Mouse (Mus musculus): ENCODE results near the gene Hk3.

The Hk3 gene

DNA sequence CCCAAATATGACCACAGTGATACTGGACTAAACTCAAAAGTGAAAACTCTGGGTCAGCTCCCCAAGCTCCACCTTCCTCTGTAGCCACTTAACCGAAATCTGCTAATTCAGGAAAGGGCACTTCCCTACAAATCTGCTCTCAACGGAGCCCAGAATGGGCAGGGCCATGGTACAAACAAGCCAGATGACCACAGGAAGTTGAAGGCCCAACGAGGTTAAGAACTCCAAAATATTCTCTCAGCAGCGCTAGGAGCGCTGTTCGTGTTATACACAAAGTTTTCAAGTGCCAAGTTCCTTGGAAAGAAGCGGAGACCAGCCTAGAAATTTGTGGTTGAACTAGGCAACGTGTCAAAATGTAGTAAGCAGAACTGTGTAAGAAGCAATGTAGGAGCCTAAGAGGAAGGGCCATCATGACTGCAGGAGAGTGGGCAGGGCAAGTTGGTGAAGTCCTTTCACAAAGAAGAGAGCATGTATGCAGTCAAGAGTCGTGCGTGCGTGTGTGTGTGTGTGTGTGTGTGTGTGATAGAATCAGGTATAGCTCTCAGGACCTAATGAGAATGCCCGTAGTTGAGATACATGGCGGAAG is at the start of gene Hk3:
TSS of gene Hk3 (minus strand) at position 192 of the 586 bp plus-strand sequence.
- in situ Hi-C loops (cut with MboI) = no loop called here

DNA sequence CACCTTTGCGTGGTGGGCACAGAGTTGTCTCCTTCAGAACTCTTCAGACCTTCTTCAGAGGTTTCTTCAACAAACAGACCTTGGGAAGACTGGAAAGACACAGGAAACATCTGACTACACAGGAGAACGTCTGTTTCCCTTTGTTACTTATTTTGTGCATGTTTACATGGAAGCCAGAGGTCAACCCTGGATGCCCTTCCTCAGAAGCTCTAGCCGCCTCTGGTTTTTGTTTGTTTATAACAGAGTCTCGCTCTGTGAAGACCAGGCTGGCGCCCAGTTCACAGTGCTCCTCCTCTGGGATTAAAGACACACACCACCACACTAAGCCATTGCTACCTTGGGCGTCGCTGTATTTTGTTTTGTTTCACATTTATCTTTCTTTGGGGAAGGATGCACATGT is 48.5 kb upstream of the Hk3 start:
- in situ Hi-C loops (cut with MboI) = loop anchor here (10.0 kb wide), 1 partner anchor 265 kb away; no protein-coding TSS in a partner anchor

DNA sequence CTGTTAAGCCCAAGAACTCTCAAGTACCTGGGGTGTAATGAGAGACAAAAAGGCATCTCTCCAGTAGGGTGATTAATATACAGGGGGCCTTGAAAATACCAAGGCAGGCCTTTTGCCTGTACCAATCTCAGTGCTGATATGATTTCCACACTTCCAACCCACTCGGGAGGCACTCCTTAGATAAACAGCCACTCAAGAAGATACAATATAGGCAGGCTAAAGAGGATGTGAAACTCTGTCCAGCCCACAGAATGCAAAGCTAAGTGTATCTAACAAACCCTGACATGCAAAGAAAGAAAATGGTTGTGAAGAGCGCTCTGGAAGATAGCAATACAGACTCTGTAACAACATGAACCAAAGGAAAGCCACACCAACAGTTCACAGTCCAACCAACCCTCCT is 42.1 kb upstream of the Hk3 start:
- in situ Hi-C loops (cut with MboI) = loop anchor here (10.0 kb wide), 1 partner anchor 258 kb away; no protein-coding TSS in a partner anchor

DNA sequence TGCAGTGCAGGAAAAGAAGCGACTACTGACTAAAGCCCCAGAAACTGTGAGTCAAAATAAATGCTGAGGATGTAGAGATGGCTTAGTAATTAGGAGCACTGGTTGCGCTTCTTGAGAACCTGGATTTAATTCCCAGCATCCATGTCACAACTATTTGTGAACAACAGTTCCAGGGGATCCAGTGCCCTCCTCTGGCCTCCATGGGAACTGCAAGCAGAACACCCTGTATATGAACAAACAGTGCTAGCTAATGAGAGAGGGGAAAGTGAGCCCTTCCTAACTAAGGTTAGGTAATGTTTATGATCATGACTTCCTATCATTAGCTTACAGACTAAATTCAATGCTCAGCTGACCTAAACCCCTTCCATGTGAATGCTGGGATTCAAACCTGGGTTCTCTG is 36.9 kb upstream of the Hk3 start:
- in situ Hi-C loops (cut with MboI) = no loop called here

DNA sequence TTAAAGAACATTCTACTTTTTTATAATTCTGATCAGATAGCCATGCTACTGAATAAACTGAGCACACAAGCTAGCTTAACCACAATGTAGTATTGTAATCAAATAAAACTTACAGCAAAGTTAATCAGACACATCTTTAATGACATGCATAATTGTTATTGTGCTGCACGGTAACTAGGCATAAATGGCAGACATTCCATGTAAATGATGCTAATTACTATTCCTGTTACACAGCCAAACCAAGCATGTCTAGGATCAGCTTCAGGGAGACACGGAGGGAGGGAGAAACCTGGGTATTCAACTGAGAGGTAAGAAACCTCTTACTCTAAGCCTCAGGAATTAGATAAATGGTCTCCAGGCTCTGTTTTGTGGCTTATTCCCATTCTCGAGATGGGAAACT is 26.5 kb upstream of the Hk3 start:
- in situ Hi-C loops (cut with MboI) = no loop called here

DNA sequence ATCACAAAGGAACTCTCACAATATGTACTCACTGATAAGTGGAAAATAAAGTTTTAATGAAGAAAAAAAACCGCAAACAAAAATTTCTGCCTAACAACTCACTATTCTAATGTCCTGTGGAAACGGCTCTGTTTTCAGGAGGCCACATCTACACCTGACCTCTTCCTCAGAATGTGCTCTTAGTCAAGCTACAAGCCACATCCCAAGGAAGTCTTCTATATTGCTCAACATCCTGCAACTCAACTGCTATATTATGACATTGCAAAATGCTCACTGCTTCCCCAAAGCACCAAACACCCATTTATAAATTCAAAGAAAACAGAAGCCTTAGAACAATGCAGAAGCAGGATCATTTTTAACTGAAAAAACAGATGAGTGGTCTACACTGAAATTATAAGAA is 18.8 kb upstream of the Hk3 start:
- in situ Hi-C loops (cut with MboI) = no loop called here

DNA sequence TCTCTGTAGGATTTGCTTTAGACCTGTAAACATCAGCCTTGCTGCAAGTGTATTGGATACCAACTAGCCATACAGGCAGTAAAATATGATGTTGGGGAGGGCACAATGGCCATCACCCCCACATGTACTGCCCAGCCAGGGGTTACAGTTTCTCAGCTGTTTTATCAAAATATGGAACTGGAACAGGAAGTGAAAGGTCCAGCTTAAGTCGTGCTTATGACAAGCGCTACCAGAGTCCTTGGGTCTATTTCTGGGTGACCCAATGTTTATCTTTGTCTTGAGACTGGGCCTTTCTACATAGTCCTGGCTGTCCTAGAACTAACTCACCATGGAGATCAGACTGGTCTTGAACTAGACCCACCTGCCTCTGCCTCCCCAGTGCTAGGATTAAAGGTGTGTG is 3.0 kb upstream of the Hk3 start:
- in situ Hi-C loops (cut with MboI) = no loop called here

DNA sequence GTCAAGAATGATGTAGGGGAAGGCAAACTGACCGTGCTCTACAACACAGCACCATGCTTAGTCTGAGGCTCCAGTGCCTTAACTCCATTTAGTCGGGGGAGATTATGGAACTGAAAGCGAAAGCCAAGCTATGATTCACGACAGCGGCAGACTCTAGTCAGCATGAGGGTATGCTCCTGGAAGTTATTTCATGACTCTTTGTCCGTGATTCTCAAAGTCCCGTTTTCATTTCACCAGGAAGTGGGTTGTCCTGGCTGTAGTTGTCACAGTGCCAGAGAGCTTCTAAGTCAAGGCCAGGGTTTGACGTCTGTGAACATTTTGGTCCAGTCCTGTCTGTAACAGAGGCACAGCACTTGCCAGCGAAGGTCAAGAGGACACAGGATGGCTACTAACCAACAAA is 1.5 kb upstream of the Hk3 start:
- in situ Hi-C loops (cut with MboI) = no loop called here

DNA sequence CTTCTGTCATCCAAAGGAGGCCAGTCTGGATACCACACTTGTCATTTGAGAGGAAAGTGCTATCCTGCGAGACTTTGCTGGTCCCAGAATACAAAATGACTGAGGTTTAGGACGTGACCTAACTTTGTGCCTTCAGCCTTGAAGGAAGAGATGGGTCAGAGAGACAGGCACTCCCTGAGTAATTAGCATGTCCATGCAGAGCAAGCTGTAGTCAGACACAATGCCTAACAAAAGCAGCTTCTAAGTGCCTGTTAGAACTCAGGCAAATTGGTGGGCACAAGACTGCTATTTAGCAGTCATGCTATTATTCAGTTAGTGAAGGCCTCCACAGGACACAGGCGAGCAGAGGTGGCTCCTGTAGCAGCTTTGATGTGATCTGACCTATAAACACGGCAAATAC is 1.1 kb upstream of the Hk3 start:
- in situ Hi-C loops (cut with MboI) = no loop called here

DNA sequence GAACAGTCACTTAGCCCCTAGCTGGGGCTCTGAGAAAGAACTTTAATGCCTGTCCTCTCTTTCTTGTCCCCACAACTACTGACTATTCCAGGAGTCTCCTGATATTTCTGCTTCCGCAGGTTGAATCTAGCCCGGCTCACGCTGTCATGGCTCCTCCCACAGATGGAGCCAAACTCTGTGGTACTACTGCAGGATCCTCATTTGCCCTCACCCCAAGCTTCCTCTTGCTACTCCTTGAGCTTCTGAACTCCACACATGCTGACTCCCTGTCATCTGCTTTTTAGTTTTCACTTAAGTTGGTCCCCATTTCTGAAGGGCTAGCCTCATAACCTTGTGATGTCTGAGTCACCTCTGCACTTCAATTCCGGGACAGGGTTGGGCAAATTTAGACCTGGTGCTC is 1.1 kb downstream of the Hk3 start:
- in situ Hi-C loops (cut with MboI) = no loop called here

DNA sequence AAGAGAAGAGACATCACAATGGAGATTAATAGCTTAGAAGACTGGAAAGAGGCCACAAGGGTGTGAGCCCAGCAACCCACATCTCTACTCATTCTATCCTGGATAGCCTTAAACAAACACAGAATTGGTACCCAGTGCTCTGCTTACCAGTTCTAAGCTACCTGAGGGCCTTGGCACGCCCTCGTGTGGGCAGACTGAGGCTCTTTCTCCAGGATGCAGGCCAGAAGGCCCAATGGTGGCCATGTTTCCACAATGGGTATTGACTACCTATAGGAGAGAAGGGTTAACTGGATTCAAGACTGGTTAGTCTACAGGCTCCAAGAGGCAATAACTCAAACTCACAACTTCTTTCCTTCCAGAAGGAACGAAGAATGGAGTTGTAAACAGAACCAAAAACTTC is 2.0 kb downstream of the Hk3 start:
- in situ Hi-C loops (cut with MboI) = no loop called here

DNA sequence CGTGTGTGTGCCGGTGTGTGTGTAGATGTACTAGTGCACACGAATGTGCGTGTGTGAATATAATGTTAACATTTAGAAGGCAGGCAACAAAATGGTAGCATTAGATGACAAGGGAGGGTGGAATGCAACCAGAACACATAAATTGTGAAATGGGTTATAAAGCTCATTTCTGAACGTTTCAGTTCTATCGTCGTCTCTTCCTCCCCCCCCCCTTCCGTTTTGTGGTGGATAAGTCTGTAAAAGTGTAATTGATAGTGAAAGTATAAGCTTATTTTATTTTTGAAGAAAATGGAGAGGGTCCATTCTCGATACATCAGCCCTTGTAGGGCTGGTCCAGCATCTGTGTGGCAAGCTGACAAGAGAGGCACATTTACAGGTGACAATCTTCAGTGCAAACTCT is 2.5 kb downstream of the Hk3 start:
- in situ Hi-C loops (cut with MboI) = no loop called here

DNA sequence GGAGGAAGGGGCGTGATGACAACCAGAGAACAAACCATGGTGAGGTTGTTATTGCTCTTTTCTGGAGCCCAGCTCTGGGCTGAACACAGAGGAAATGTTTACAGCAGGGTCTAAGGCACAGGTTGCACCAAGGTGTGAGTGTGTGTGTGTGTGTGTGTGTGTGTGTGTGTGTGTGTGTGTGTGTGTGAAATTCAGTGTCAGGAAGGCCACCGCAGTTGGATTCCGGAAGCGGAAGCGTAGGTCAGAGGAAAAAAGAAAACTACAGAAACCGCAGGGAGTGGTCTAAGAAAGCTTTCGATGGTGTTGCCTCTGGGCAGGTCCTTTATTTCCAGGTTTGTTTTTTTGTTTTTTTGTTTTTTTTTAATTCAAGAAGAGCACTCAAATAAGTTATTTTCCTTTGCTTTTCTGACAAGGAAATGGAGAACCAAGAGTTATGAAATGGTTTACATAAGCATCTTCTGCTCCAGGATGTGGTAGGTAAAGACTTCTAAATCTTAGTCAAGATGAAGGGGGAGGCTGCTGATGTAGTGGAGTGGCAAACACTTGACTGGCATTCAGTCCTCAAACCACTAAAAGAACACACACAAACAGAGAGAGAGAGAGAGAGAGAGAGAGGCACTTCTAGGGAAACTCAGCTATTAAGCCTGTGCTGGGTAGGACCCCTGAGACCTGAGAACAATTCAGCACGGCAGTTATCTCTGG is 3.1 kb downstream of the Hk3 start:
- in situ Hi-C loops (cut with MboI) = no loop called here

DNA sequence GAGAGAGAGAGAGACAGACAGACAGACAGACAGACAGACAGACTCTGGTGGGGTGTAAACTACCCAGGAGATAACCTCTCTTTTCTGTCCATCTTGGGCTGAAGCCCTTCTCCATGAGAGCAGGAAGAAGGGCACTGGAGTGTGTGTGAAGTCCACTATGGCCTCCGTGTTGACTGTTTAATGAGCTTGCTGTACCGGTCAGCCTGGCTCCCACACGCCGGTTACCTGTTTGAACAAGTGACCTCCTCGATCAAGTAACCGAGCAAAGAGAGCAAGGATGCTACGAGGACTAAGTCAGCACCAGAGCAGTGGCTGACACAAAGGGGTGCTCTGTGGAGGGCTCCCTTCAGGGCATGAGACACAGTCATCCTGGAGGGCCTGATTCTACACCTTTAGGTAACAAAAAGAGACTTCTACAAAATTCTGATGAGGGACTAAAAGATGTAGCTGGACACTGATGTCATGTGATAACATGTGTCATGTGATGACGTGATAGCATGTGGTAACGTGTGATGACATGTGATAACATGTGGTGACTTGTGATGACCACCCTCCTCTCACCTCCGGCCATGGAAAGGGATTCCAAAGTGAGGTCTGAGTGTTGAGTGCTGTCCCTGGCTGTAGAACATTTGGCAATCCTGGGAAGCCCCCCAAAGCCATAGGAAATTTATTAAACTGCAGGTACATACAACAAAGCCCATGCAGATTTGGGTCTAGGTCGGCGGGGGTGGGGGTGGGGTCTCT is 3.9 kb downstream of the Hk3 start:
- in situ Hi-C loops (cut with MboI) = no loop called here

DNA sequence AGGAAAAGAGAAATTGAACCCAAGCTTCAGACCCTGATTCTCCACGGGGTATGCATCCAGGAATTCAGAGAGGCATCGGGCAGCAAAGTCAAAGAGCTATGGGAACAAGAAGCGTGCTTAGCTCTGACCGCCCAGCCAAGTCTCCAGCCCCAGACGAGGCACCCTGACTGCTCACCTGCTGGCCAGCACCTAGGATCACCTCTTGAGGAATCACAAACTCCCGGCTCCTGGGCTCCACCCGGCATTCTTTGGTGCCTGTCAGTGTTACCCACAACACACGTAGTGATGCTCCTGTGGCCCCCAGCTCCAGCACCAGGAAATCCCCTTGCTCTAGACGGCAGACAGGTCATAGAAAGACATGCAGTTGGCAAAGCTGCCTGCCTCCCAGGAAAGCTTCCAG is 6.7 kb downstream of the Hk3 start:
- in situ Hi-C loops (cut with MboI) = no loop called here

DNA sequence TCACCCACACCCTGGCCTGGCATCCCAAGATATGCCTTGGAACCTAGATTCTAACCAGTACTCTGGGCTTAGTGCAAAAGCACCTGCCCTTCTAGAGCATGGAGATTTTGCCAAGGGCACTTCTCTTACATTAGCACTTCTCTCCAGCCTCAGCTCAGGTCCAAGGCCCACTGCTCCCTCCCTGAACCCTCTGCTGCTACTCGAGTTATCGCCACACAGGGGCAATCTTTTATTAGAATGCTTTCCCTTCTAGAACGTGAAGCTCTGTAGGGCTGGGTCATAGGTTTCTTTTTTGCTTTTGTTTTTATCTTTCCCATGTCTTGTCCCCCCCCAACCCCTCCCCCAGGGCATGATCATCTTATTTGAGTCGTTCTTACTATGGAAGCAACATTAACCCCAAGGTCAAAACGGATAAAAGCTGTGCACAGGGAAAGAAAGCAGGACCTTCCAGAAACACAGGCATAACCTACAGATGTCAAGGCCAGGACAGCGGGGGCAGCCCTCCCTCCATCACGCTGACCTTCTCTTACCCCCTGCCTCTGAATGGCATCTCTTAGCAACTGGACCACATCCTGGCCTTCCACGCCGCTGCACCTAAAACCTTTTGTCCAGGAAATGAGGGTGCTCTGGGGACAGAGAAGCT is 7.4 kb downstream of the Hk3 start:
- in situ Hi-C loops (cut with MboI) = no loop called here

DNA sequence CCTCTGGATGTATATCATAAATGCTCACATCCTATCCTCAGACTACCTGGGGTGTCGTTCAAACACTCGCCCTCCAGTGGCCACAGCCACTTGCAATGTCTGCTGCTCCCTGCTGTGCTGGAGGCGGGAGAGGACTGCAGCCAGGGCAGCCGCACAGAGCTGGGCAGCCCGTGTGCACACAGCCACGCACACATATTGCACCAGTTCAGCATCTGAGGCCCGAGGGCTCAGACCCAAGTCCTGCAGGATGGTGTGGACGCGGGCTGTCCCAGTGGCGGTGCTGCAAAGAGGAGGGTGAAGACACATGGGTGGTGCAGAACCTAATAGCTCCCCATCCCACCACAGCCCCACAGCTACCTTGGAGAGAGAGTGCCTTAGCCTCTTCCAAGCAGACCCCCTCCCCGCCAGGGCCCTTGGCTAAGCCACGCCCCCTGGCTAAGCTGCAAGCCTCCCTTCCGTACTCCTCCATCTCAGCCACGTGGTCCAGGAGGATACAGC is 9.2 kb downstream of the Hk3 start:
- in situ Hi-C loops (cut with MboI) = no loop called here

DNA sequence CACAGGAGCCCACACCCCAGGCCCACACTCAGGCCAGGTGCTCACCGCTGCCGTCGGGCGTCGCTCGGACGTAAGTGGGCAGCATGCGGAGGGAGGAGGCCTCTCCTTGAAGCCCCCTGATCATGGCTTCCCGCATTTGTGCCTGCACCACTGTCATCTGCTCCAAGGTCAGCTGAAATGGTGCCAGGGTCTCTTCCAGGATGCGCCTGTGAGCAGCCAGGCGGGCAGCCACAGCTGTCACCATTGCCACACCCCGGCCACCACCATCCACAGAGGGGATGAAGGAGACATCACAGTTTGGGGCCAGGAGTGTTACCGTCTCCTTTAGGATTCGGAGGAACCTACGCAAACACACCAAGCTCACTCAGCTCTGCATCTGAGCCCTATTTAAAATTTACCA is 10.1 kb downstream of the Hk3 start:
- in situ Hi-C loops (cut with MboI) = no loop called here

DNA sequence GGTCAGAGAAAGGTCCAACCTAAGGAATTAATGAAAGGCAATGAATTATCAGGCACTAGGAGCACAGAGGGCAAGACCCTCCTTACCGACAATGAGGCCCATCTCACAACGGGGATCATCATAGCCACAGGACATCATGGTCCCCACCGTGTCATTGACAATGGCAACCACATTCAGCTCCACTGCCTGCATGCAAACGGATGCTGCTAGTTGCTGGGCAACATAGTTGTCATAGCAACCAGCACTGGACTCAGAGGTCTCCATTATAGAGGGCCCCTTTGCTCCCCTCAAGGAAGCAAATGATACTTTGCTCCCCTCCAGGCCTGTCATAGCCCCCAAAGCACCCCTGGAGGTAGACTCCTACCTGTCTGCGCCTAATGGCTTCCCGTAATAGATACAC is 12.6 kb downstream of the Hk3 start:
- in situ Hi-C loops (cut with MboI) = no loop called here

DNA sequence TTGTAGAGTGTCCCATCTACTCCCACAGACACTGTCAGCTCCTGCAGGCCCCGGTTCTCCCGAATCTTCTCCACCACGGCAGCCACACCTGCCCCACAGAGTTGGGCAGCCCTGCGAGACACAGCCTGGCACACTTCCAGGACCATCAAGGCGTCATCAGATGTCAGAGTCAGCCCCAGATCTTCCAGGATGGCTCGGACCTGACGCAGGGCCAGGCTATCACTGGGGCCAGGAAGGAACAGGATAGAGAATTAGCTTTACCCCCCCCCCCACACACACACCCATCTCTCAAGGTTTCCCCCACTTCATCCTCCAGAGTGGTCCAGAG is 14.8 kb downstream of the Hk3 start:
- in situ Hi-C loops (cut with MboI) = no loop called here

DNA sequence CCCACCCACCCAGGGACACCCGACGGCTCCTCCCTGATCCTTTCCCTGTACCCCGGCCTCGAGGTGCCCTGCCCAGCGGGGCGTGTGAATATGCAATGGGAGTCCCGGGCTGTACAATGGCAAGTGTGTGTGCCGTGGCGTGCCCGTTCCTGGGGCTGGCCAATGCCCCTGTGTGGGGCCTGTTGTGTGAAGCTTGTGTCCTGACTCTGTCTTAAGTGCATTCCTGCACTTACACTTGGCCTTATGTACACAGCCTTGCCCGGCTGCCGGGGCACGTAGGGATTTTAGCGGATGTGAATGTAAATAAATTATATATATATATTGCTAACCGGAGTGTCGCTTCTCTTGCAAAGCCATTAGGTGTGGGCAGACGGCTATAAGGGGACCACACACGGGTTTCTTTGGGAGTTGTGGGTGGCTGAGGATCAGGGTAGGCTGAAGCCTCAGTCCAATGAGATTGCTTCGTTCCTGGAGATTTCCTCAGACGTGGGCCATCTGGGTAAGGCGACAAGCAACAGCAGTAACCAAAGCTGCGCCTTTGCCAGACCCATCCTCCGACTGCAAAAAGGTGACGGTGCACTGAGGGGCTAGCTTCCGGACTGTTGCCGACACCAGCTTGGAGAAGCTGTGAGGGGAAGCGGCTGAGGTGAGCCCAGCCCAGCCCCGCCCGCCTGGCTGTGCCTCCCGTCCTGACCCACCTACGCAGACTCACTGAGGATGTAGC is 15.3 kb downstream of the Hk3 start:
- in situ Hi-C loops (cut with MboI) = no loop called here

DNA sequence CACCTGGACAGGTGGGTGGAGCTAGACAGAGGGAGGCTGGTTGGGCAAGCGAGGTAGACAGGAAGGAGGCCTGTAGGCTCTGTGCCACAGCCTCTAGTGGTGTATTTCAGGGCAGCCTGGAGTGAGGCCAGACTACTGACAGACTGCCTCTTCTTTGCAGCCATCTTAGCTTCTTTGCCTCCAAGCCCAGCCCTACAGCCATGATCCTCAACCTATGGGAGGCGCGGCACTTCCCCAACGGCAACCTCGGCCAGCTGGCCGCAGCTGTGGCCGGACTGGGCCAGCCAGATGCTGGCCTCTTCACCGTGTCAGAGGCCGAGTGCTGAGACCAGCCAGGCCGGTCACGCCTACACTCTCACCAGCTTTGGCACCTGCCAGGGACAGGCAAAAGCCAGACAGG is 16.5 kb downstream of the Hk3 start:
- in situ Hi-C loops (cut with MboI) = no loop called here

Measured in mature B cell (primary cell).